Mouse (Mus musculus) hindbrain, embryonic 11.5 days (tissue): ENCODE data around the gene 0610037L13Rik. TPM values are rescaled to one million over a fixed set of nuclear protein-coding genes. Genes with fewer than 3 reads are reported as not detected.

Experiments used
- ATAC-seq: fragments of 200-750 bp; cut with Nextera tagmentation; 2 replicates; pipeline ENCODE4 v1.8.0; 2017; ENCODE audit warnings: mild to moderate bottlenecking, moderate TSS enrichment, moderate library complexity; ENCODE audit not compliant: low FRiP score
- DNase-seq: peaks from one replicate; pipeline ENCODE4 v3.0.0-alpha.2; 2015; ENCODE audit warnings: low spot score
- H3K27ac ChIP-seq: fragments of 300-500 bp; sonication (generic); 2 replicates; pipeline ENCODE4 v1.5.1; 2014; ENCODE audit warnings: mild to moderate bottlenecking, low read depth, low read length
- H3K27me3 ChIP-seq: fragments of 300-500 bp; sonication (generic); 2 replicates; pipeline ENCODE4 v1.6.1; 2014; ENCODE audit warnings: mild to moderate bottlenecking, low read length, moderate library complexity, mixed read lengths; ENCODE audit not compliant: control insufficient read depth, insufficient read depth
- H3K36me3 ChIP-seq: fragments of 300-500 bp; sonication (generic); 2 replicates; pipeline ENCODE4 v1.6.1; 2014; ENCODE audit warnings: mild to moderate bottlenecking, low read length, moderate library complexity, mixed read lengths; ENCODE audit not compliant: control insufficient read depth, insufficient read depth
- H3K4me1 ChIP-seq: fragments of 300-500 bp; sonication (generic); replicated peaks from 2 replicates; pipeline ENCODE4 v1.6.1; 2014; ENCODE audit warnings: low read length, mixed read lengths; ENCODE audit not compliant: control insufficient read depth, insufficient read depth
- H3K4me2 ChIP-seq: fragments of 300-500 bp; sonication (generic); replicated peaks from 2 replicates; pipeline ENCODE4 v1.6.1; 2014; ENCODE audit warnings: mild to moderate bottlenecking, low read depth, low read length
- H3K4me3 ChIP-seq: fragments of 300-500 bp; sonication (generic); 2 replicates; pipeline ENCODE4 v1.5.1; 2014; ENCODE audit warnings: low read depth, low read length
- H3K9ac ChIP-seq: fragments of 300-500 bp; sonication (generic); 2 replicates; pipeline ENCODE4 v1.6.1; 2014; ENCODE audit warnings: low read depth, low read length
- H3K9me3 ChIP-seq: fragments of 300-500 bp; sonication (generic); 2 replicates; pipeline ENCODE4 v1.6.1; 2016; ENCODE audit warnings: low read length; ENCODE audit not compliant: control insufficient read depth
- WGBS: fragments of 180-500 bp; shearing (Covaris S2); extraction: QIAGEN DNeasy Blood & Tissue Kit; methylation state at CpG from one replicate; pipeline ENCODE4 v1.1.7; 2014; 5-methylcytosine and 5-hydroxymethylcytosine counted together
- polyA plus RNA-seq: library from polyadenylated mRNA; unstranded; fragments of >200 nt; fragmentation: Nextera tagmentation; extraction: Ambion mirVana; gene quantifications from 2 replicates; pipeline ENCODE4 v1.2.1, GENCODE M21; 2014

0610037L13Rik gene
- 118 and 135 TPM in 2 replicates for polyA plus RNA-seq

DNA sequence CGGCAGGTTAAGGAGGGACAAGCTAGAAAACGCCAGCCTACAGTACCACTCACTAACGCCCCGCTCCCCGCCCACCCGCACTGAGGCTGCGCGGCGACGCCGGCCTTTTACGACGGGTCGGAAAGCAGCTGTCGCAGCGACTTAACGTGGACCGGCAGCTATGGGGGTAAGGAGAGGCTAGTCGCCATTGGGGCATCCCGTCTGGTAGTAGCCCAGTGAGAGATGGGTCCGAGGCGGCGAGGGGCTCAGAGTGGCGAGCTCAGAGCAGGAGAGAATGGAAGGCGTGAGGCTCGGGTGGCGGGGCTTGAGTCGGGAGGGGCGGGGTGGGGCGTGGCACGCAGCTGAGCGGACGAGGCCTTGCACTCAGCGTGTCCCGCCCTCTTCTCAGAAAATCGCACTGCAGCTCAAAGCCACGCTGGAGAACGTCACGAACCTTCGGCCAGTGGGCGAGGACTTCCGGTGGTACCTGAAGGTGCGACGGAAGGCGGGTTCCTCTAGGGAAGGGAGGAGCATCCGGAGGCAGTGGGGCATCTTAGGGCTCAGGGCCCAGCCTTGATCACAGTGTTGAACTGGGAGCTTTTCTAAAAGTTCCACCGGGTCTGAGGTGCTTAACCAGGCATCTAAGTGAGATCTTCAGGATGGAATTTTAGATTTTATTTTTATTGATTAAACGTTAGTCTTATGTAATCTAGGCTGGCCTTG is at the start of gene 0610037L13Rik:
TSS of gene 0610037L13Rik (plus strand) at position 83 of the 702 bp plus-strand sequence.
- peak; percentile 94 for ATAC-seq
- H3K9me3 ChIP-seq: no peaks in the 10 kb centered on the region
- under 1% methylated on average over 45 of the region's 48 CpGs for WGBS
- DNase-seq: peak; percentile 94
- H3K36me3 ChIP-seq: 0 out of 2 replicates have a peak, but pooled peaks cover 5% of the 10 kb centered on the region
- peak within 1 kb of the TSS; percentile 82 for H3K4me2 ChIP-seq
- no peaks in the 10 kb centered on the region for H3K27me3 ChIP-seq
- peak within 1 kb of the TSS; percentile 87 for H3K27ac ChIP-seq
- peak within 1 kb of the TSS; percentile 74 for H3K9ac ChIP-seq
- H3K4me3 ChIP-seq: peak within 1 kb of the TSS; percentile 44
- H3K4me1 ChIP-seq: no peaks in the 10 kb centered on the region

DNA sequence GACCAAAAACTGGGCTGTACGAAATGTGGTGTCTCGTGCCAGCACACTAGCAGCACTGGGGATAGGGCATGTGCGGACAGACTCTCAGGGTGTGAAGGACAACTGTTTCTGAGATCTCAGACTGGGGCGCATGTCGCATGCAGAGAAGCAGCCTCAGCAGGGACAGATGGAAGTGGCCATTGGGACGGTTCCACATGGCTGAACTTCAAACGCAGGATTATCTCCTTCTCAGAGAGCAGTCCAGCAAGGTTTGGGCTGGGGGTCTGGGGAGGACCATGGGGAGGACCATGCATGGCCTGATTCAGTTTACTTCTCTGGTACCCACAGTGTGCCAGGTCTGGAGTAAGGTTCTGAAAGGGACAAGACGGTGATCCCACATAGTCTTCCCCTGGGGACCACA is 45.9 kb upstream of the 0610037L13Rik start:
- H3K27ac ChIP-seq: no peak overlapping the region; the same call in 1 of the 2 replicates
- no peaks in the 10 kb centered on the region for H3K36me3 ChIP-seq
- no peaks in the 10 kb centered on the region for H3K9me3 ChIP-seq
- H3K27me3 ChIP-seq: peaks cover 12% of the 10 kb centered on the region
- no peak overlapping the region for H3K9ac ChIP-seq
- no peaks in the 10 kb centered on the region; the same call in 1 of the 2 replicates for H3K4me1 ChIP-seq
- 65% methylated on average over 8 of the region's 8 CpGs for WGBS
- ATAC-seq: no peak
- no peak overlapping the region for H3K4me3 ChIP-seq
- no peak for DNase-seq
- no peak overlapping the region for H3K4me2 ChIP-seq

DNA sequence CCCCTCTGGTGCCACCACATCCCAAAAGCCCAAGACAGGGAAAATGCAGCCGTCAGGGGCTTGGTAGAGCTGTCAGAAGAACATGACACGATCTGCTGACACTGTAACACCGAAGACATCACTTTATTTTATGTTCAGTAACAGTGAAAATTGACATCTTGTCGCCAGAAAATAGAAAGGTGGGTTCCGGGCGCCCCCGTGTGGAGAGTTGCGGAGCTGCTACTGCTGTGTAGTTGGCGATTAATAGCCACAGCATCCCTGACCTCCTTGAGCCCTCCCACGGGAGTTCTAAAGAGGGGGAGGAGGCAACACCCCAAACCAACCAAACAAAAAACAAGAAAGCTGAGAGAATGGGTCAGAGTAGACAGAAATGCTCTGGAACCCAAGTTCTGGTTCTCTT is 44.6 kb upstream of the 0610037L13Rik start:
- DNase-seq: peak; percentile 88
- peaks cover 12% of the 10 kb centered on the region for H3K27me3 ChIP-seq
- no peak overlapping the region for H3K9ac ChIP-seq
- 6% methylated on average over 10 of the region's 10 CpGs for WGBS
- no peaks in the 10 kb centered on the region for H3K9me3 ChIP-seq
- H3K4me3 ChIP-seq: no peak overlapping the region
- H3K4me1 ChIP-seq: no peaks in the 10 kb centered on the region; the same call in 1 of the 2 replicates
- H3K36me3 ChIP-seq: no peaks in the 10 kb centered on the region
- no peak for ATAC-seq
- H3K4me2 ChIP-seq: no peak overlapping the region
- no peak overlapping the region for H3K27ac ChIP-seq

DNA sequence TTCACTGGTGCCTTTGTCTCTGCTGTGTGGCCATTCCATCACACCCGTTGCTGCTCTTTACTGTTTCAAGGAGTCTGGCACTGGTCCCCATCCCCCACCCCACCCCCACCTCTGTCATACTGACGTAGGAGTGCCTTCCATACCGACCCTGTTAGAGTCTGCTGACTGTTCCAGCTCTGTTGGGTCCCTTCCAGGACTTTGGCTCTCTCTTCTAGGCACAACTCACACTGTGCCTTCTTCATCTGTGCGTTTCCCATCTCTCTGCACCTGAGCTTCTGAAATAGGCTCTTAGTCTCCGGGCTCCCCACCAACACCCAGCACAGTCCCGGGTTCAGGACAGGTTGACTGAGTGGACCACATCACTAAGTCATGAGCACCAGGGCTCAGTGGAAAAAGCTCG is 42.8 kb upstream of the 0610037L13Rik start:
- H3K9me3 ChIP-seq: no peaks in the 10 kb centered on the region
- DNase-seq: peak; percentile 24
- no peak overlapping the region for H3K4me2 ChIP-seq
- no peaks in the 10 kb centered on the region; the same call in 1 of the 2 replicates for H3K4me1 ChIP-seq
- peaks cover 12% of the 10 kb centered on the region for H3K27me3 ChIP-seq
- no peak overlapping the region for H3K4me3 ChIP-seq
- H3K27ac ChIP-seq: no peak overlapping the region
- H3K9ac ChIP-seq: no peak overlapping the region
- H3K36me3 ChIP-seq: no peaks in the 10 kb centered on the region
- WGBS: 61% methylated on average over 7 of the region's 7 CpGs
- no peak for ATAC-seq

DNA sequence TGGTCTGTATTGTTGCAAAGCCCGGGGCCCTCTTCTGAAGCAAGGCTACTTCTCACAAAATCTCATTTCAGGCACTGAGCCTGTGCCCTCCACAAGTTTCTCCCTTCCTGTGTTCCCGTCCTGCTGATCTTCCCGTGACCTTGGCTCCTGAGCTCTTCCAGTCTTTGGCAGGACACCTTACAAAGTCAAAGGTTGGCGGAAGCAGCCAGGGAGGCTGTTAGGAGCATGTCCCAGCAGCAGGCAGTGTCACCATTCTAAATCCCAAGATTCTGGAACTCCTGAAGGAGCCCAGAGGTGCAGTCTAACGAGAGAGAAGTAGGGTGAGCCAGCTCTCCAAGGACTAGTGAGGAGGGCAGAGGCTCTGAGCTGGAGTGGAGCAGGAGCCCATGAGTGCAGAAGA is 41.1 kb upstream of the 0610037L13Rik start:
- H3K27me3 ChIP-seq: peaks cover 12% of the 10 kb centered on the region
- no peaks in the 10 kb centered on the region for H3K36me3 ChIP-seq
- H3K4me3 ChIP-seq: no peak overlapping the region
- 77% methylated on average over 5 of the region's 5 CpGs for WGBS
- H3K27ac ChIP-seq: no peak overlapping the region
- H3K9me3 ChIP-seq: no peaks in the 10 kb centered on the region
- no peak overlapping the region for H3K9ac ChIP-seq
- DNase-seq: no peak
- H3K4me1 ChIP-seq: no peaks in the 10 kb centered on the region; the same call in 1 of the 2 replicates
- H3K4me2 ChIP-seq: no peak overlapping the region
- ATAC-seq: no peak

DNA sequence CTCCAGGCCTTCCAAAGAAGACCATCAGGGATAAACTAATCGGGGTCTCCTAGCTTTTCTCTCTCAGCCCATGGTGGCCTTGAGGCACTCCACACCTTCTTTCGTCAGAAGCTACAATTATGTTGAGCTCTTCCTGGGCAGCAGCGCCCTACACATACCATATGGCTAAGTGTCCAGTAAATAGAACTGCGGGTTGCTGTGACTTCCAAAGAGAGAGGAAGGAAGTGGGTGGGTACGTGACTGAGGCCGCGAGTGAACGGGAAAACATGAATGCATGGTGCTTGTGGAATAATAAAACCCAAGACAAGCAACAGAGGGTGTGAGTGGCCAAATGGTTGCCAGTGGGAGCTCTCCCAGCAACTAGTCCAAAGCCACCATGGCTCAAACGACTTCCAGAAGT is 40.0 kb upstream of the 0610037L13Rik start:
- DNase-seq: no peak
- Histone ChIP-seq H3K4me1 (no peaks in the 10 kb centered on the region; the same call in 1 of the 2 replicates), H3K9ac (no peak overlapping the region), H3K4me2 (no peak overlapping the region), H3K4me3 (no peak overlapping the region), H3K36me3 (0 out of 2 replicates have a peak, but pooled peaks cover 4% of the 10 kb centered on the region), H3K27ac (no peak overlapping the region), H3K9me3 (no peaks in the 10 kb centered on the region), H3K27me3 (peaks cover 12% of the 10 kb centered on the region)
- ATAC-seq: no peak
- WGBS: 83% methylated on average over 9 of the region's 9 CpGs

DNA sequence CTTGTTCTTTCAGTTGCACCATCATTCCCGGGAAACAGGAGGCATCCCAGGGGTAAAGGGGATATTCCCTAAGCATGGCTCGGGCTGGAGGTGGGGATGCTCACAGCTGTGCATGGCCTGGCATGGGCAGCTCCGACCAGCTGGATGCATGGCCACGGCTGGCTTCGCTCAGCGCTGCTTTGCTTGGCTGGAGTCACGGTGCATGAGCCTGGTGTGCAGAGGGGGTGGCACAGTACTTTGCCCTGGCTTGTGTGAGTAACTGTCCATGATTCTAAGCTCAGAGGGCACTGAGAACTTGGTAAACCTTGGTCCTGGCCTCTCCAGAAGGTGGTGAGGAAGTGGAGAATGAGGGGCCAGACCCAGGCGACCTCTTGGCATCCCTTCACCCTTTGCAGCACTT is 39.5 kb upstream of the 0610037L13Rik start:
- peaks cover 11% of the 10 kb centered on the region for H3K27me3 ChIP-seq
- ATAC-seq: no peak
- no peak overlapping the region for H3K9ac ChIP-seq
- no peak for DNase-seq
- H3K27ac ChIP-seq: no peak overlapping the region
- no peak overlapping the region for H3K4me2 ChIP-seq
- WGBS: 88% methylated on average over 8 of the region's 8 CpGs
- 0 out of 2 replicates have a peak, but pooled peaks cover 4% of the 10 kb centered on the region for H3K36me3 ChIP-seq
- no peaks in the 10 kb centered on the region for H3K9me3 ChIP-seq
- no peak overlapping the region for H3K4me3 ChIP-seq
- no peaks in the 10 kb centered on the region for H3K4me1 ChIP-seq

DNA sequence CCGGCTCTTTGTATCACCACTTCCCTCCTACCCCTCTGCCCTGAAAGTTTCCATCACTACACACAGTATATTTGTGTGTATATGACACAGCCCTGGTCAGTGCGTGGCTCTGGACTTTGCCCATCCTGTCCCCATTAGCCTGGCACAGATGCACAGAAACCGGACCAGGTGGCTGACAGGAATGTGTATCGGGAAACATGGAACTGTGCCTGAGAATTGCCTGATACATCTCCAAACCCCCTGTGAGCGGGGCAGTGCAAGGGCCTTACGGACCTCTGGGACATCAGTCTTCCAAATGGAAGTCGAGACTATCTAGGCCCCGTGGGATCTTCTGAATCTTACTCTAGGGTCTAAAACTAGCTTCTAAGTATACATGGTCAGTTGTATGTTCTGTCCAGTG is 36.3 kb upstream of the 0610037L13Rik start:
- Histone ChIP-seq H3K36me3 (0 out of 2 replicates have a peak, but pooled peaks cover 4% of the 10 kb centered on the region), H3K9ac (no peak overlapping the region), H3K27ac (no peak overlapping the region), H3K9me3 (no peaks in the 10 kb centered on the region), H3K4me3 (no peak overlapping the region), H3K27me3 (no peaks in the 10 kb centered on the region), H3K4me2 (no peak overlapping the region), H3K4me1 (no peaks in the 10 kb centered on the region)
- ATAC-seq (no peak), DNase-seq (no peak)
- WGBS: 90% methylated on average over 8 of the region's 8 CpGs

DNA sequence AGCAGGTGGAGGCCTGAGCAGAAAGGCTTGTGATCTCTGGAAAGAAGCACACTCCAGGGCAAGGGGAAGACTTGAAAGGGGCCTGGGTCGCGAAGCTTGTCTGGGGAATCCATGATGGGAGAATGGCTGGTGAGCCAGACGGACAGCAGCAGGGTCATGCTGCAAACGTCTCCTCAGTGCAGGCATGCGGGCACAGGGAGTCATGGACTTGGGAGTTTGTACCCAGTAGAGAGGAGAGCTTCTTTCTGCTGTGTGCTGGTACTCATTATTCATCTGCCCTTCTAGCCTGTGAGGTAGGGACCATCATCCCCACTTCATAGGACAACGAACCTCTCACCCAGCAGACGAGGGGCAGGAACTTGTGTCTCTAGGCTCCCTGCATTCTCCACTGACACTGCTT is 35.8 kb upstream of the 0610037L13Rik start:
- WGBS: 91% methylated on average over 7 of the region's 7 CpGs

More for the DNA sequence above, 35.8 kb upstream of the 0610037L13Rik start:
- ATAC-seq (no peak), DNase-seq (no peak)
- Histone ChIP-seq H3K9me3 (no peaks in the 10 kb centered on the region), H3K36me3 (0 out of 2 replicates have a peak, but pooled peaks cover 4% of the 10 kb centered on the region), H3K4me1 (no peaks in the 10 kb centered on the region), H3K9ac (no peak overlapping the region), H3K4me3 (no peak overlapping the region), H3K27me3 (no peaks in the 10 kb centered on the region), H3K4me2 (no peak overlapping the region), H3K27ac (no peak overlapping the region)
